Mouse (Mus musculus) kidney, postnatal 36 days (tissue): Measurements from ENCODE around the gene Cdkn1b.

Experiments used
- DNase-seq, 2 experiments: peaks; one replicate each; pipeline ENCODE4 v3.0.0; 2021 to 2022; ENCODE audit warnings: mixed read lengths in 2 of 2

Cdkn1b gene

DNA sequence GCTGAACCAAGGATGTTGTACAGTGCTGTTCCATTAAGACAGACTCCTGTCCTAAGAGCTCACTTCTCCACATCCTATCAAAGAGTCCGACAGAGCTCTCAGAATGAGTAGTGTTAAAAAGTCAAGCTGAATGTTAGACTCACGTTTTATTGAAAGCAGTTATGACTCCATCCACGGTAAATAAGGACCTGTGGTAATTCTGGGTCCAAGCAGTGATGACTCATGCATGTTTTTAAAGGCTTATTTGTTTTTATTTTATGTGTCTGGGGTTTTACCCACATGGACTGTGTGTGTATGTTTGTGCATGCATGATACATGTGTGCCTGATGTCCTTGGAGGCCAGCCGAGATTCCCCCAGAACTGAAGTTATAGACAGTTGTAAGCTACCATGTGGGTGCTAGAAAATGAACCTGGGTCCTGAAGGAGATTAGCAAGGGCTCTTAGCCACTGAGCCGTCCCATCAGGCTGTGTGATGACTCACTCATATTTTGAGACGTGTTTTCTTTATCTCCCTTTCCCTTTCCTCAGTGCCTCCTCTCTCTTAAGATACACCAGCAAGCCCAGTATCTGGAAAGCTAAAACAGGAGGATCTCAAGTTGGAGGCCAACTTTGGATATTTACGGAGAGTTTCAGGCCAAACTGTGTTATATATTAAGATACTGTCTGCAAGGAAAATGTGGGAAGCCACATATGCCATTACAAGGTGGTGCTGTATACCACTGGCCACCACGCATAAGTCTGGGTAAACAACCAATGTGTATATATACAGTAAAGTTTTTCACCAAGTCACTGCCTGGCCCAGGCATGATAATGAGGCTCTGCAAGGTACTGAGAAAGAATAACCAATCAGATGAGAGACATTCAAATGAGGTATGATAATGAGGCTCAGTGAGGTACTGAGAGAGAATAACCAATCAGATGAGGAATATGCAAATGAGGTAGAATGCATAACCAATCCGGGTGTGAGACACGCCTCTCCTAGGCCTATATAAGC is 16.0 kb upstream of the Cdkn1b start:
- no peak for DNase-seq

GRCm38 (mm10) chr6:134905811-134906210 is 14.4 kb upstream of the Cdkn1b start:
- no peak for DNase-seq

GRCm38 (mm10) chr6:134914523-134914922 is 5.7 kb upstream of the Cdkn1b start:
- no peak for DNase-seq

GRCm38 (mm10) chr6:134916641-134917040 is 3.6 kb upstream of the Cdkn1b start:
- DNase-seq: peak in 1 of 2 experiments; percentile 51

DNA sequence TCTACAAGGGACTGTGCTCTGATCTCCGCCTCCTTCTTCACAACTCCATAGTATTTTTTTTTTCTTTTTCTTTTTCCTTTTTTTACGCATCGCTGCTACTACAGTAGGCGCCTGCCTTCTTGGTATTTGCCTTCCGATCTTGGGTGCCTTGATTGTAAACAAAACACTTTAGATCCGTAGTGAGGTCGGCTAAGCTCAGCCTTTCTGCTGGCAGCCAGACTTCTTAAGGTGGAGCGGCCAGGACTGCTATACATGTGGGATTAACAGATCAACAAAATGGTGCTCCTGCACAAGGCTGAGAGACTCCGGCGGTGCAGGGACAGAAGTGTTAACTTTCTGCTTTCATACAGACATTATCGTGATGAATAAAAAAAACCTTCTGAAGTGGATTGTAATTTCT is 3.1 kb upstream of the Cdkn1b start:
- DNase-seq: peak; percentile 78 to 84

- DNase-seq: no peak
These were observed 1.4 kb upstream of the Cdkn1b start for GRCm38 (mm10) chr6:134918769-134919168.

DNA sequence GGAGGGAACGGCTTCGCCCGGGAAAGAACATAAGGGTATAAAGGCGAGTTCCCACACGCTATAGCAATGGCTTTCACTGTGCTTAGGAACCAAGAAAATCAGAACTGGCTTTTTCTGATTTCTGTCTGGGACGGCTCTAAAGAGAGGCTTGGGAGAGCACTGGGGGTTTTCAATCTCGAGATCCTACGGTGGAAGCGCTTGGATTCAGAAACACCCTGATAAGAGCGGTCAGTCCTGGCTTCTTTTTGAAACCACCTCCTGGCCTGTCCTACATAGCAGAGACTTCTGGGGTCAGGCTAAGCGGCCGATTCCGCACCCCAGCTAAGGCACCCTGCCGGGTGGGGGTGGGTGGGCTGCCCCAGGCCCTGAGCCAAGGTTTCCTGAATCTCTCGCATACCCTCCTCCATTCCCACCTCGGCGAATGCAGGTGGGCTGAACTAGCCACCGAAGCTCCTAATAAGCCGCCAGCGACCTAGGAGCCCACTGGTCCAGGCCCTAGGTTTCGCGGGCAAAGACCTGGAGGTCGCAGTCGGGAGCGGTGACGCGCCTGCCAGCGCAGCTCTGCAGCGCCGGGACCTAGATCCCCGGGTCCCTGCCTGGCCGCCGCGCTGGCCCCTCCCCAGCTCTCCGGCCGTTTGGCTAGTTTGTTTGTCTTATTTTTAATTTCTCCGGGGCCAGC is 551 bp upstream of the Cdkn1b start:
- no peak for DNase-seq

GRCm38 (mm10) chr6:134921014-134921694 is 953 bp downstream of the Cdkn1b start:
- peak; percentile 57 to 77 for DNase-seq

DNA sequence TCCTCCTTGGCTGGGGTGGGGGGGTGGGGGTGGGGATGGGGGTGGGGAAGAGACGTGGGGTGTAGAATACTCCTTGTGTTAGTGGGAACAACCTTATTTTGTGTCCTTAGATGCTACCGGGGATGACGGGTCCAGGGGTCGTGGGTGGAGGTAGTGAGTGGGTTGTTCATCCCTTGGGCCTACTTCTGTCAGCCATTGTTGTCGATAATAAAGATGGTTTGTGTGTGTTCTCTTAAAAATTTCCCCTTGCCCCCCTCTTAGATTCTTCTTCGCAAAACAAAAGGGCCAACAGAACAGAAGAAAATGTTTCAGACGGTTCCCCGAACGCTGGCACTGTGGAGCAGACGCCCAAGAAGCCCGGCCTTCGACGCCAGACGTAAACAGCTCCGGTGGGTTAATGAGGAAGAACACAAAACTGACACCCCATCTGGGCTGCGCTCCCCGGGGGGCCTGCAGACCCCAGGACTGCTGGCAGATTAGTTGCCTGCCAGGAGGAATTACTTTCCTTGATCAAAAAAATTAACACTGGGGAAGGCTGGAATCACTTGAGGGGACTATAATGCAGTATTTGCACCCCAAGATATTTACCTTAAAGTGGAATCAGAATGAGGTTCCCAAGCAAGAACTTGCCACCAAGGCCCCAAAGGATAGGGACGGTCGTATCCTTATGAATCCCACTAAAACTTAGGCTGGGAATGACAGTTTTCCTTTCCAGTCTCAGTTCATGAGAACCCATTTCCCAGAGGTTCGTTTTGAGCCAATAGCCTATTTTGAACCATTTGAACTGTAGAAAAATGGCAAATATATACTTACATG is 1.7 kb downstream of the Cdkn1b start:
- DNase-seq: peak in 1 of 2 experiments; percentile 36

GRCm38 (mm10) chr6:134922511-134923195 is 2.5 kb downstream of the Cdkn1b start:
- DNase-seq: no peak

DNA sequence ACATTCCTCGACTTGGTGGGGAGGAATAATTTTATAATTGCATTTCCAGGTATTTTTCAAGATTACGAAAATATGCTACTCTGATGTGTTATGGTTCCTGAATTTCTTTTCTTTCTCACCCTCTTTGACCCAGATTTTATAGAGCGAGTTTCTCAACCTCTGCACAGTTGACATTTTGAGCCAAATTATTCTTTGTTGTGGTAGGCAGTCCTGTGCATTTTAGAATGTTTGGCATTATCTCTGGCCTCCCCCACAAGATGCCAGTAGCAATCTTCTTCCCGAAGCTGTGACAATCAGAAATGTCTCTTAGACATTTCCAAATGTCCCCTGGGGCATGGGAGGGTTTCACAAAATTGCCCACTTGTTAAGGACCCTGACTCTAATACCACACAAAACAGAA is 3.5 kb downstream of the Cdkn1b start:
- no peak for DNase-seq

DNA sequence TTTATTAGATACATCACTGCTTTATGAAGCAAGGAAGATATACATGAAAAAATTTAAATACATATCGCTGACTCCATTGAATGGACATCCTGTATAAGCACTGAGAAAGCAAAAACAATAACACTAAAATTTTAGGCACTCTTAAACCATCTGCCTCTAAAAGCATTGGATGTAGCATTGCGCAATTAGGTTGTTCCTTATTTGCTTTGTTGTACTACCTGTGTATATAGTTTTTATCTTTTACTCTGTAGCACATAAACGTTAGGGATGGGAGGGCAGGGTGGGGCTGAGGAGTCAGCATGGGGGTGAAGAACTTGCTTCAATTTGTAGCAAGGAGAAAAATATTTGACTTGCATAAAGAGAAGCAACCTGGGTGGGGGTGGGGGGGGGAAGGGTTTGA is 4.1 kb downstream of the Cdkn1b start:
- no peak for DNase-seq

- DNase-seq: no peak
These were observed 5.6 kb downstream of the Cdkn1b start for GRCm38 (mm10) chr6:134925673-134926337.

GRCm38 (mm10) chr6:134926338-134926705 is 6.1 kb downstream of the Cdkn1b start:
- DNase-seq: no peak

GRCm38 (mm10) chr6:134926803-134927594 is 6.8 kb downstream of the Cdkn1b start:
- DNase-seq: peak; percentile 50 to 82

GRCm38 (mm10) chr6:134927595-134928095 is 7.4 kb downstream of the Cdkn1b start:
- DNase-seq: peak in 1 of 2 experiments; percentile 33

GRCm38 (mm10) chr6:134928096-134928888 is 8.1 kb downstream of the Cdkn1b start:
- peak; percentile 93 to 96 for DNase-seq

DNA sequence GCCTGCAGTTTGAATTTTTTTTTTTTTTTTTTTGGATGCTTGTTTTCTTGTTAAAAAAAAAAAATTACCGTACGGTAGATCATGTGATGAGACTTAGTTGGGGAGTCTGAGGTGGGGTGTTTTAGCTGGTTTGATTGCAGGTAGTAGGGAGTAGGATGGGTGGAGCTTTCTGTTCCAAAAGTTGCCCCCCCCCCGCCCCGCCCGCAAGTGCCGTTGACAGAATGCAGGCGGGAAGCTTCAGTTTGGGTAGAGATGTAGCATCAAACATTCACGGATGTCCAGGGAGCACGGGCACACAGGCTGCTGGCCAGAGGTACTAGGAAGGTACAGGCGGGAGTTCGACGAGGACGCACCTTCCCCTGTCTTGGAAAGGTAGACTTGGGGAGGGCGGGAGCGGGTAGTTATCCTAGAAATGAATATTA is 8.7 kb downstream of the Cdkn1b start:
- peak in 1 of 2 experiments; percentile 48 for DNase-seq

DNA sequence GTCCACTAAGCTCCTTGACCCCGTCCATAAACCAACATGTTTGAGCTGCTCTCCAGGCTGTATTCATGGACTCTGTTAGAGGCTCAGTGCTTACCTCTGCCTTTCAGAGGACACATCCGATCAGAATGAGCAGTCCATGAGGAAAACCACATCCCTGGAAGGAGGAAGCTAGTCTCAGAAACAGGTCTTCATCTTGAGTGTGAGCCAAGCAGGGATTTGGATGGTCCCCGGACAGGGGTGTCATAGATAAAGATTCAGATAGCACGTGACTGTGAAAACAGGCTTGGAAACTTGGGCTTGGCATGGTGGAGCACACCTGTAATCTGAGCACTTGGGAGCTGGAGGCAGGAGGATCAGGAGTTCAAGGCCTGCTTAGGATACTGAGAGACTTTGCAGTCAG is 9.7 kb downstream of the Cdkn1b start:
- no peak for DNase-seq
